Mouse (Mus musculus): ENCODE measurements around the gene Dnmbp. TPM values are rescaled to one million over a fixed set of nuclear protein-coding genes. Genes with fewer than 3 reads are reported as not detected.

Gene Dnmbp
- polyA plus RNA-seq, 1 experiment, result 13.9 TPM

DNA sequence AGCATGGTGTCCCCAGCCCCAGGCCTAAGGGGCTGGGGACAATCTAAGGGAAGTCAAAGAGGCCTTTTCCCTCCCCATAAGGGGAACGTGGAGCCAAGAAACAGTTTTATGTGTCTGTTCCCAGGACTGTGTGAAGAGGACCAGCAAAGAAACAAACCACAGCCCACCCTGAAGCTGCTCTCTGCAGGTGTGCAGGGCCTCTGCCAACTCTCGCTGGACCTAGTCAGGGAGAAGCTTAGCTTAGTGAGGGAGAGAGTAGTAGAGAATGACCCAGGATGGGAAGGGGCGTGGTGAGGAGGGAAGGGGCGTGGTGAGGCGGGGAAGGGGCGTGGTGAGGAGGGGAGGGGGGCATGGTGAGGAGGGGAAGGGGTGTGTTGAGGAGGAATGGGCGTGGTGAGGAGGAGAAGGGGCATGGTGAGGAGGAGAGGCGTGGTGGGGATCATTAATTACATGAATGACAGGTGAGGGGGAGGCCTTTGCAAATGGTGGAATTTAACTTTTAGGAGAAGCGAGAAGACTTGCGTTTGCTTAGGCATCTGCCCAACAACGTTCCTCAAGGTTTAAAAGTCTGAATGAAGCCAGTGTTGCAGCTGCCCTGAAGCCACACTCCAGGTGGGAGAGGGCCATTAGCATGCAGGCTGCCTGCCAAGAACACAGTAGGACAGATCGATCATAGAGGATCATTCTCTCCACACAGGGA is 9.3 kb upstream of the Dnmbp start:
- DNase-seq, result no peak
- H3K36me3 ChIP-seq (ENCODE audit: control insufficient read depth, insufficient read depth, low read length), result no peaks in the 10 kb centered on the region
- H3K4me1 ChIP-seq (ENCODE audit: control insufficient read depth, insufficient read depth, low read length), result no peaks in the 10 kb centered on the region
- TF ChIP-seq POLR2A (IDR thresholded peaks at IDR 0.05; ENCODE audit: low read depth, low read length) (no peak), CTCF (conservative IDR thresholded peaks at IDR 0.05; ENCODE audit: insufficient read depth, insufficient read length, low read depth, low read length) (no peak)
- 16% methylated on average over 12 of the region's 12 CpGs for WGBS
- H3K4me3 ChIP-seq (ENCODE audit: insufficient read depth, low read depth, low read length), result no peak overlapping the region
- no peaks in the 10 kb centered on the region for H3K27me3 ChIP-seq (replicated peaks; ENCODE audit: control insufficient read depth, insufficient read depth, low read length)
- H3K27ac ChIP-seq (ENCODE audit: insufficient read depth, low read depth, low read length), result no peak overlapping the region

DNA sequence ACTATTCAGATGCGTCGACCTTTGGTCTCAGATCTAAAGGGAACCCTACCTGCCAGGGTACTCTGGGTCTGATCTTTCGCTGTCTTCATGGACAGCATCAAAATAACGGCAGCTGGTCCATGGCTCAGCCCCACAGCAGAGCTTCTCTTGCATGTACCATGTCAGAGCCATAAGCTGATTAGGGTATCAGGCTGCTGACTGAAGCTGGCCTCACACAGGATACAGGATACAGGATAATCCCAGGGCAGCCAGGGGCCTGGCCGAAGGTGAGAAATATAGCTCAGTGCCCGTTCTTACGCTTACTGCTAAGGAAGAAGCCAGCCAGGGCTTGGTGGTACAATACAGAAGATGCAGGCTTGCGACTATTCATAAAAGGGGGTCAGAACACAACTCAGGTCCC is 4.6 kb upstream of the Dnmbp start:
- Histone ChIP-seq H3K27me3 (replicated peaks; ENCODE audit: control insufficient read depth, insufficient read depth, low read length) (no peaks in the 10 kb centered on the region), H3K4me3 (ENCODE audit: insufficient read depth, low read depth, low read length) (no peak overlapping the region), H3K27ac (ENCODE audit: insufficient read depth, low read depth, low read length) (no peak overlapping the region), H3K36me3 (ENCODE audit: control insufficient read depth, insufficient read depth, low read length) (no peaks in the 10 kb centered on the region), H3K4me1 (ENCODE audit: control insufficient read depth, insufficient read depth, low read length) (no peaks in the 10 kb centered on the region; the same call in 1 of the 2 replicates)
- WGBS, result 88% methylated on average over 8 of the region's 8 CpGs
- DNase-seq, result no peak
- TF ChIP-seq CTCF (conservative IDR thresholded peaks at IDR 0.05; ENCODE audit: insufficient read depth, insufficient read length, low read depth, low read length), result no peak
- no peak for TF ChIP-seq POLR2A (IDR thresholded peaks at IDR 0.05; ENCODE audit: low read depth, low read length)

DNA sequence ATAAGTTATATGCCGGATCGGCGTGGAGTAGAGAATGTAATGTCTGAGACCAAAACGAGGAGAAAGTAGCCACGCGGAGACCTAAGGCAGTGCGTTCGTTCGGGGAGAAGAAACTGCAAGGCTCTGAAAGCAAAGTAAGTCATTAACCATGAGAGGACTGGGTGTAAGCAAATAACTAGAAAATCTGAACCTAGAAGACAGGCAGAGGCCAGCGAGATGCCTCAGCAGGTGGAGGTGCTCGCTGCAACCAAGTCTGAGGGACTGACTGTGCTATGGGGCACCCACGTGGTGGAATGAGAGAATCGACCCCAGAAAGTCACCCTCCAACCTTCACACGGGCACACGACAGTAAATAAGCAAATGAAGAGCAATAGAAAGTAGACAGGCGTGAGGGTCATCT is 3.1 kb upstream of the Dnmbp start:
- no peak overlapping the region for H3K4me3 ChIP-seq (ENCODE audit: insufficient read depth, low read depth, low read length)
- H3K27ac ChIP-seq (ENCODE audit: insufficient read depth, low read depth, low read length), result no peak overlapping the region
- TF ChIP-seq CTCF (conservative IDR thresholded peaks at IDR 0.05; ENCODE audit: insufficient read depth, insufficient read length, low read depth, low read length) (no peak; the same call in 1 of the 2 replicates), POLR2A (IDR thresholded peaks at IDR 0.05; ENCODE audit: low read depth, low read length) (no peak)
- 50% methylated on average over 16 of the region's 16 CpGs for WGBS
- peak; percentile 73 for DNase-seq
- no peaks in the 10 kb centered on the region for H3K36me3 ChIP-seq (ENCODE audit: control insufficient read depth, insufficient read depth, low read length)
- no peaks in the 10 kb centered on the region for H3K27me3 ChIP-seq (replicated peaks; ENCODE audit: control insufficient read depth, insufficient read depth, low read length)
- H3K4me1 ChIP-seq (ENCODE audit: control insufficient read depth, insufficient read depth, low read length), result no peaks in the 10 kb centered on the region; the same call in 1 of the 2 replicates

DNA sequence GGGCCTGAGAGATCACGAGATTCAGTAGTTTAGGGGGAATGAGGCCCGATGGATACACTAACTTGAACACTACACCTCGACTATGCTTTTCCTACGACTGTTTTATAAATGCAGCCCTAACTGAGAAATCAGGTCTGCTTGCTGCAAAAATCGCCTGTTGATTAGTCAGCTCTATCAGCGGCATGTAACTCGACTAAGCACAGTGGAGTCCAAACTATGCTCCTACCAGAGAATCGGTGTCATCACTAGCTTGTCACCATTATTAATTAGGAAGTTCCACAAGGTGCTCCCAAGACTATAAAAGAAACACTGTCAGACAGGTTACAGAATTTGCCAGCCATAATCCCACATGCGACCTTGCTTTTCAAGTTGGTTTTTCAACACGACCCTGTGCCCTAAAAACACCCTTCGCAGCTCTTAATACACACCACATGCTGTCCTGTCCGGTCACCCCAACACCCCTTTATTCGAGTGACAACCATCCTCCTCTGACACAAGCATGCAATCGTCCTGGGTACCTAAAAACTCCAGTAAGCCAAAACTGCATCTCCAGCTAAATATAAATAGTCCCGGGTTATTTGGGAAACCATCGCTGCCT is 721 bp downstream of the Dnmbp start:
- Histone ChIP-seq H3K27ac (ENCODE audit: insufficient read depth, low read depth, low read length) (no peak overlapping the region), H3K27me3 (replicated peaks; ENCODE audit: control insufficient read depth, insufficient read depth, low read length) (no peaks in the 10 kb centered on the region), H3K36me3 (ENCODE audit: control insufficient read depth, insufficient read depth, low read length) (no peaks in the 10 kb centered on the region), H3K4me3 (ENCODE audit: insufficient read depth, low read depth, low read length) (peak overlapping the region; percentile 95), H3K4me1 (ENCODE audit: control insufficient read depth, insufficient read depth, low read length) (peaks cover 3% of the 10 kb centered on the region)
- no peak for DNase-seq
- TF ChIP-seq POLR2A (IDR thresholded peaks at IDR 0.05; ENCODE audit: low read depth, low read length), result no peak
- TF ChIP-seq CTCF (conservative IDR thresholded peaks at IDR 0.05; ENCODE audit: insufficient read depth, insufficient read length, low read depth, low read length), result no peak
- WGBS, result 8% methylated on average over 16 of the region's 16 CpGs

DNA sequence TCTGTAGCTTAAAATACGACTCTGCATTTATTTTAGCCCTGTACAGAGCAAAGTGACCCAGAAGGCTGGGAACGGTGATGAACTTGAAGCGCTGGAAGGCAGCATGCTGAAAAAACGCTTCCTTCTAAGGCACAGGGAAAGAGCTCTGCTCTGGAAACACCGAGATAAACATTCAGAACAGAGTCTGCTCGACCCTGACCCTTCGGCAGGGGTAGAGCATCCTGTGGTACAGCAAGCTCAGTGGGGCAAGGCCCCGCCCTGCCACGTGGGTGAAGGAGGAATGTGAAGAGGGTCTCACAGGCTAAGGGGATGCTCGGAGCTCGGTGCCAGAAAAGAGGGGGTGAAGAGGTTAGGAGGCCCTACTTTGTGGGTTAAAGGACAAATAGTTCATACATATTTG is 1.6 kb downstream of the Dnmbp start:
- DNase-seq, result no peak
- H3K27me3 ChIP-seq (replicated peaks; ENCODE audit: control insufficient read depth, insufficient read depth, low read length), result no peaks in the 10 kb centered on the region
- WGBS, result 42% methylated on average over 11 of the region's 11 CpGs
- peaks cover 3% of the 10 kb centered on the region for H3K4me1 ChIP-seq (ENCODE audit: control insufficient read depth, insufficient read depth, low read length)
- no peak overlapping the region for H3K4me3 ChIP-seq (ENCODE audit: insufficient read depth, low read depth, low read length)
- no peak overlapping the region for H3K27ac ChIP-seq (ENCODE audit: insufficient read depth, low read depth, low read length)
- no peaks in the 10 kb centered on the region for H3K36me3 ChIP-seq (ENCODE audit: control insufficient read depth, insufficient read depth, low read length)
- TF ChIP-seq CTCF (conservative IDR thresholded peaks at IDR 0.05; ENCODE audit: insufficient read depth, insufficient read length, low read depth, low read length) (no peak), POLR2A (IDR thresholded peaks at IDR 0.05; ENCODE audit: low read depth, low read length) (no peak)

DNA sequence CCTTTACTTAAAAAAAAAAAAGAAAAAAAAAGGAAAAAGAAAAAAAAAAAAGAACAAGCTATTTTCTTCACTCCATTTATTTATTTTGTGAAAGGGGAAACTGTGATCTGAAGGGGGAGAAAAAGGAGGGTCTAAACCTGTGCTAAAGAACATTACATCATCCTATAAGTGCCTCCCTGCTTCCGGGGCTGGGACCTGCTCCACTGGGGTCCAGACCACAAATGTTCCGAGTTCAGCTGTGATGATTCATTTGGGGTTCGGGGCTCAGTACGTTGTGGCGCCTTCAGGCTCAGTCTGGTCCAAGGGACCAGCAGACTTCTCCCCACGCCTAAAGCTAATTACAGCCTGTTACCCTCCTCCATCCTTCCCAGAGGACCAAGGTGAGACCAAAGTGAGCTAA is 9.1 kb downstream of the Dnmbp start:
- no peaks in the 10 kb centered on the region for H3K36me3 ChIP-seq (ENCODE audit: control insufficient read depth, insufficient read depth, low read length)
- H3K27me3 ChIP-seq (replicated peaks; ENCODE audit: control insufficient read depth, insufficient read depth, low read length), result no peaks in the 10 kb centered on the region
- TF ChIP-seq CTCF (conservative IDR thresholded peaks at IDR 0.05; ENCODE audit: insufficient read depth, insufficient read length, low read depth, low read length) (no peak), POLR2A (IDR thresholded peaks at IDR 0.05; ENCODE audit: low read depth, low read length) (no peak)
- 96% methylated on average over 6 of the region's 6 CpGs for WGBS
- no peaks in the 10 kb centered on the region; the same call in 1 of the 2 replicates for H3K4me1 ChIP-seq (ENCODE audit: control insufficient read depth, insufficient read depth, low read length)
- DNase-seq, result no peak
- no peak overlapping the region for H3K27ac ChIP-seq (ENCODE audit: insufficient read depth, low read depth, low read length)
- H3K4me3 ChIP-seq (ENCODE audit: insufficient read depth, low read depth, low read length), result no peak overlapping the region

DNA sequence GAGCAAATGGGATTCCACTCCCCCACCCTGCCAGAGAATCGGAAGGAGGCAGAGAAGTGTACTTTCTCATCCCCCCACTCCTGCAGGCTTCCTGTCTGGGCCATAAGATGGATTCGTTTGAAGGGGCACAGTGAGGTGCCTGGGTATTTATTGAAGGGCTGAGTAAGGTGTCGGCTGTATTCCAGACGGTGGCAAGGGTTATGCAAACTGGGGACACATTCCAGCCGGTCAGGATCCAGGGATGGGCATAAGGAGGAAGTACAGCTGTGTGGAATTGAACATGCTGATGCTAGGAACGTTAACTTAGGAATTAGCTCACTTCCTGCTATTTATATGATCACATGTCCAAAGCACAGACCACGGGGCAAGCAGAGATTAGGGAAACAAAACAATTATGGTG is 9.6 kb downstream of the Dnmbp start:
- H3K27ac ChIP-seq (ENCODE audit: insufficient read depth, low read depth, low read length), result no peak overlapping the region
- DNase-seq, result no peak
- H3K27me3 ChIP-seq (replicated peaks; ENCODE audit: control insufficient read depth, insufficient read depth, low read length), result no peaks in the 10 kb centered on the region
- H3K4me1 ChIP-seq (ENCODE audit: control insufficient read depth, insufficient read depth, low read length), result no peaks in the 10 kb centered on the region; the same call in 1 of the 2 replicates
- TF ChIP-seq POLR2A (IDR thresholded peaks at IDR 0.05; ENCODE audit: low read depth, low read length), result no peak
- no peak for TF ChIP-seq CTCF (conservative IDR thresholded peaks at IDR 0.05; ENCODE audit: insufficient read depth, insufficient read length, low read depth, low read length)
- WGBS, result 28% methylated on average over 7 of the region's 7 CpGs
- no peak overlapping the region for H3K4me3 ChIP-seq (ENCODE audit: insufficient read depth, low read depth, low read length)
- H3K36me3 ChIP-seq (ENCODE audit: control insufficient read depth, insufficient read depth, low read length), result no peaks in the 10 kb centered on the region
